Mouse (Mus musculus): ENCODE results near the gene Cdkl2. TPM values are rescaled to one million over a fixed set of nuclear protein-coding genes. Genes with fewer than 3 reads are reported as not detected.

Cdkl2 gene
- polyA plus RNA-seq, 1 experiment from 2014 or later = 1.4 TPM

DNA sequence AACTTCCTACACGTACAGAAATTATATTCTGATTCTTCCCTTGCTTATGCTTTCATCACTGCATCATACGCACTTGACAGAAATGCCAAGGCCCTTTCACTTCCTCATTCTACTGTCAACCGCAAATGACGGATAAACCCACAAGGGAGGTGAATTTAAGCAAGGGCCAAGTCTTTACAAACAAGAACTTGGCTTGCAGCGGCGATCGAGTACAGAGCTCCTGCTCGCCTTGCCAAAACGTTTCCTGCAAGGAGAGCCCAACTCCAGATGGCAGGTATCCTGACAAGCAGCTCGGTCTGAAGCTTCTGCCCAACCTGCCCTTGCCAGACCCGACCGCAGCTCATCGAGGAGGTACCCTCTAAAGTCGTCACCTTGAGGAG lies 81.4 kb downstream of the Cdkl2 start:
- under 1% methylated on average over 14 of the region's 14 CpGs for WGBS
- H3K27ac ChIP-seq = peak overlapping the region; percentile 96
- no peaks in the 10 kb centered on the region for H3K9me3 ChIP-seq (replicated peaks)
- peak overlapping the region; percentile 70 for H3K4me2 ChIP-seq
- peaks cover 30% of the 10 kb centered on the region for H3K4me1 ChIP-seq
- no peaks in the 10 kb centered on the region for H3K27me3 ChIP-seq
- H3K4me3 ChIP-seq = peak overlapping the region; percentile 74
- peak overlapping the region; percentile 85 for H3K9ac ChIP-seq
- no peak for ATAC-seq
- peaks cover 3% of the 10 kb centered on the region for H3K36me3 ChIP-seq (ENCODE audit: poor library complexity, severe bottlenecking)

DNA sequence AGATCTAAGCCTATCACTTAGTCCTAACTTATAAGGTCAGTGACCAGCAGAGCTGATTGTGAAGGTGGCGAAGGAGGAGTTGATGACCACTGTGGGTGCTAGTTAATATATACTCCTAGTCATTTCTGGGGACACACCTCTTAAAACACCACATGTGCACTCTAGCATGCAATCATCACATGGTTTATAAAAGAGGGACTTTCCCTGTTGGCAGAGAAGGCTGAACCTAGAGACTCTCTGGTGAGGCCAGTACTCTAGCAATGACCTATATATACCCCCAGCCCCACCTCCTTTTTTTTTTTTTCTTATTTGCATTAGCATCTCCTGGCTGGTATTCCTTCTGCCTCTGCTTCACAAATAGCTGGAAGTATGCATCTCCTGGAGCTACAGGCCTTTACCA lies 82.3 kb downstream of the Cdkl2 start:
- peak overlapping the region; percentile 85 for H3K9ac ChIP-seq
- no peaks in the 10 kb centered on the region for H3K27me3 ChIP-seq
- peak overlapping the region; percentile 70 for H3K4me2 ChIP-seq
- H3K27ac ChIP-seq = no peak overlapping the region
- H3K4me1 ChIP-seq = peaks cover 30% of the 10 kb centered on the region
- 90% methylated on average over 1 of the region's 1 CpGs for WGBS
- H3K36me3 ChIP-seq (ENCODE audit: poor library complexity, severe bottlenecking) = peaks cover 10% of the 10 kb centered on the region
- no peak for ATAC-seq
- H3K9me3 ChIP-seq (replicated peaks) = no peaks in the 10 kb centered on the region
- peak overlapping the region; percentile 74 for H3K4me3 ChIP-seq

- Histone ChIP-seq H3K9me3 (replicated peaks) (no peaks in the 10 kb centered on the region), H3K36me3 (ENCODE audit: poor library complexity, severe bottlenecking) (peaks cover 13% of the 10 kb centered on the region), H3K4me3 (no peak overlapping the region), H3K9ac (0 out of 2 replicates have a peak overlapping the region, but pooled peaks have one; percentile 16), H3K4me2 (peak overlapping the region; percentile 32), H3K4me1 (peaks cover 30% of the 10 kb centered on the region), H3K27me3 (no peaks in the 10 kb centered on the region), H3K27ac (no peak overlapping the region)
- 77% methylated on average over 3 of the region's 3 CpGs for WGBS
- no peak for ATAC-seq
Measured at GRCm38 (mm10) chr5:91960606-91961254, 83.0 kb downstream of the Cdkl2 start.

DNA sequence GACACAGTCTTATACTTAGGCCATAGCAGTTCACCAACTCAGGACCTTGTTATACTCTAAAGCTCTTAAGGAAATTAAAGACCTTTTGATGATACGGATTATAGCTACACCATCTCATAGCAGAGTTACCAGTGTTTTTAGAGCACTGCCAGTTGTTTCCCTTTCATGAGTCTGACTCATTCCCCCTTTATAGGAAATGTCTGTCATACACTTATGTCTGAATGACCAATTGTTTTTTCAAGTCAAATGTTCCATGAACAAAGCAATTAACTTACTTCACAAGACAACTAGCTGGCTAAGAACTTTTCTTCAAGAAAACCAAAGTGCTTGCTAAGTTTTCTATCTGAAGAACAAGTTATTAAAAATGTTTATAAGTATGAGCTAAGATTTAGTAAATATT lies 83.7 kb downstream of the Cdkl2 start:
- no peaks in the 10 kb centered on the region for H3K9me3 ChIP-seq (replicated peaks)
- no peak overlapping the region for H3K4me2 ChIP-seq
- WGBS = 89% methylated on average over 1 of the region's 1 CpGs
- H3K4me1 ChIP-seq = peaks cover 30% of the 10 kb centered on the region
- H3K9ac ChIP-seq = no peak overlapping the region
- no peak overlapping the region for H3K27ac ChIP-seq
- no peak for ATAC-seq
- peaks cover 16% of the 10 kb centered on the region for H3K36me3 ChIP-seq (ENCODE audit: poor library complexity, severe bottlenecking)
- no peak overlapping the region for H3K4me3 ChIP-seq
- H3K27me3 ChIP-seq = no peaks in the 10 kb centered on the region

DNA sequence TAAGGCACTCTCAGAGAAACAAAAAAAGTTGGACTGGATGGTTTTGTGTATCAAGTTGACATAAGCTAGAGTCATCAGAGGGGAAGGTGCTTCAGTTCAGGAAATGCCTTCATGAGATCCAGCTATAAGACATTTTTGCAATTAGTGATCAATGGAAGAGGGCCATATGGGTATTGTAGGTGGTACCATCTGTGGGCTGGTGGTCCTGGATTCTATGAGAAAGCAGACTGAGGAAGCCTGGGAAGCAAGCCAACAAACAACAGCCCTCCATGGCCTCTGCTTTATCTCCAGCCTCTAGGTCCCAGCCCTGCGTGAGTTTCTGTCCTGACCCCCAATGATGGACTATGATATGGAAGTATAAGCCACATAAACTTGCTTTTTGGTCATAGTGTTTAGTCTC lies 84.6 kb downstream of the Cdkl2 start:
- WGBS = 79% methylated on average over 1 of the region's 1 CpGs
- no peak for ATAC-seq

GRCm38 (mm10) chr5:91956991-91957760 lies 86.5 kb downstream of the Cdkl2 start:
- H3K36me3 ChIP-seq (ENCODE audit: poor library complexity, severe bottlenecking) = peaks cover 28% of the 10 kb centered on the region
- peaks cover 22% of the 10 kb centered on the region for H3K4me1 ChIP-seq
- 92% methylated on average over 3 of the region's 3 CpGs for WGBS
- ATAC-seq = no peak
- H3K9ac ChIP-seq = no peak overlapping the region
- no peak overlapping the region for H3K27ac ChIP-seq
- no peaks in the 10 kb centered on the region for H3K27me3 ChIP-seq
- no peaks in the 10 kb centered on the region for H3K9me3 ChIP-seq (replicated peaks)
- no peak overlapping the region for H3K4me3 ChIP-seq
- H3K4me2 ChIP-seq = no peak overlapping the region

More for the DNA sequence above, 84.6 kb downstream of the Cdkl2 start:
- H3K36me3 ChIP-seq (ENCODE audit: poor library complexity, severe bottlenecking) = peaks cover 19% of the 10 kb centered on the region
- peaks cover 30% of the 10 kb centered on the region for H3K4me1 ChIP-seq
- no peak overlapping the region for H3K4me3 ChIP-seq
- no peak overlapping the region for H3K27ac ChIP-seq
- H3K4me2 ChIP-seq = no peak overlapping the region
- no peaks in the 10 kb centered on the region for H3K27me3 ChIP-seq
- H3K9ac ChIP-seq = no peak overlapping the region
- no peaks in the 10 kb centered on the region for H3K9me3 ChIP-seq (replicated peaks)

Other genes starting within 250 kb of the Cdkl2 start
- gene Rchy1, start 80.8 kb downstream of the Cdkl2 start, polyA plus RNA-seq (2015; fragmentation: Nextera tagmentation; extraction: Ambion mirVana) = 67.6 and 70.0 TPM in 2 replicates
- not detected in 2 replicates for gene Odaph, start 56.4 kb downstream of the Cdkl2 start, polyA plus RNA-seq (2015; fragmentation: Nextera tagmentation; extraction: Ambion mirVana)
- 337 and 342 TPM in 2 replicates for gene G3bp2, start 39.8 kb upstream of the Cdkl2 start, polyA plus RNA-seq (2015; fragmentation: Nextera tagmentation; extraction: Ambion mirVana)
- gene Uso1, start 94.1 kb upstream of the Cdkl2 start, polyA plus RNA-seq (2015; fragmentation: Nextera tagmentation; extraction: Ambion mirVana) = 42.6 and 43.9 TPM in 2 replicates
- not detected in 2 replicates for gene U90926, start 171.5 kb upstream of the Cdkl2 start, polyA plus RNA-seq (2015; fragmentation: Nextera tagmentation; extraction: Ambion mirVana)
- 0.38 TPM in 1 of 2 replicates, not detected in the other for gene Ppef2, start 212.4 kb upstream of the Cdkl2 start, polyA plus RNA-seq (2015; fragmentation: Nextera tagmentation; extraction: Ambion mirVana)
- gene Naaa, start 234.3 kb upstream of the Cdkl2 start, polyA plus RNA-seq (2015; fragmentation: Nextera tagmentation; extraction: Ambion mirVana) = 4.7 and 5.4 TPM in 2 replicates

Measured in forebrain, embryonic 13.5 days (tissue).